Mouse (Mus musculus) CH12.LX (cell line): Measurements from ENCODE around the gene Plekhb2. TPM values are rescaled to one million over a fixed set of nuclear protein-coding genes. Genes with fewer than 3 reads are reported as not detected.

Experiments used
- DNase-seq: peaks from one replicate; pipeline ENCODE4 v3.0.0-alpha.2; 2013; ENCODE audit errors: extremely low read depth
- H3K27ac ChIP-seq: 2 replicates; pipeline ENCODE4 v1.5.1; 2012; ENCODE audit warnings: low read depth, mild to moderate bottlenecking, control low read depth, moderate library complexity; ENCODE audit not compliant: insufficient read depth
- H3K27me3 ChIP-seq: replicated peaks from 2 replicates; pipeline ENCODE3; 2012; ENCODE audit warnings: inconsistent platforms
- H3K36me3 ChIP-seq, 2 experiments: replicated peaks in 1 of 2; 2 replicates each; pipeline versions ENCODE3 to v1.6.1; 2012; ENCODE audit warnings: inconsistent platforms in 1 of 2, low read length in 1 of 2, mild to moderate bottlenecking in 1 of 2, mixed read lengths in 1 of 2, moderate library complexity in 1 of 2; ENCODE audit not compliant: control insufficient read depth in 1 of 2, insufficient read depth in 1 of 2
- H3K4me1 ChIP-seq, 2 experiments: 2 replicates each; pipeline ENCODE4 v1.6.1; 2012; ENCODE audit warnings: inconsistent platforms in 1 of 2, moderate library complexity in 1 of 2; ENCODE audit not compliant: insufficient read depth in 2 of 2, control insufficient read depth in 1 of 2
- H3K4me2 ChIP-seq: 2 replicates; pipeline ENCODE4 v1.6.1; 2012; ENCODE audit warnings: low read depth, mild to moderate bottlenecking, control low read depth; ENCODE audit not compliant: poor library complexity, insufficient read depth, severe bottlenecking
- H3K4me3 ChIP-seq, 3 experiments: fragments of 150-350 bp in 1 of 3; sonication (generic) in 1 of 3; replicated peaks in 1 of 3; 2 replicates each; pipeline versions ENCODE3 to v1.5.1; 2011 to 2012; ENCODE audit warnings: low read depth in 2 of 3, low read length in 2 of 3, mild to moderate bottlenecking in 2 of 3, moderate library complexity in 2 of 3, control low read depth in 1 of 3, improper control_type of control experiment in 1 of 3, inconsistent platforms in 1 of 3, mixed read lengths in 1 of 3; ENCODE audit not compliant: poor library complexity in 1 of 3
- H3K79me2 ChIP-seq: replicated peaks from 2 replicates; pipeline ENCODE4 v1.6.1; 2012; ENCODE audit warnings: mild to moderate bottlenecking, moderate library complexity; ENCODE audit not compliant: control insufficient read depth, poor library complexity, insufficient read depth, severe bottlenecking; ENCODE audit errors: extremely low read depth
- H3K9ac ChIP-seq: 2 replicates; pipeline ENCODE4 v1.6.1; 2012; ENCODE audit warnings: low read depth, mild to moderate bottlenecking, control low read depth, moderate library complexity; ENCODE audit not compliant: insufficient read depth
- H3K9me3 ChIP-seq: replicated peaks from 2 replicates; pipeline ENCODE3; 2012; ENCODE audit warnings: low read length, inconsistent platforms, mixed read lengths
- CTCF ChIP-seq, 2 experiments: IDR thresholded peaks in 1 of 2; conservative IDR thresholded peaks in 1 of 2; 2 replicates each; pipeline ENCODE4 v1.5.1; 2011 to 2012; ENCODE audit warnings: low read depth in 2 of 2, low read length in 2 of 2, improper control_type of control experiment in 1 of 2, inconsistent platforms in 1 of 2, mild to moderate bottlenecking in 1 of 2, moderate library complexity in 1 of 2
- EP300 ChIP-seq: IDR thresholded peaks from 2 replicates; pipeline ENCODE4 v1.6.1; 2011; ENCODE audit warnings: low read length, improper control_type of control experiment
- GABPA ChIP-seq: IDR thresholded peaks from 2 replicates; pipeline ENCODE4 v1.6.1; 2012; ENCODE audit warnings: low read depth, low read length, improper control_type of control experiment, inconsistent platforms; ENCODE audit not compliant: insufficient replicate concordance
- HCFC1 ChIP-seq: IDR thresholded peaks from 2 replicates; pipeline ENCODE4 v1.6.1; 2012; ENCODE audit warnings: low read depth, mild to moderate bottlenecking, inconsistent platforms, low read length, improper control_type of control experiment
- IRF4 ChIP-seq: IDR thresholded peaks from 2 replicates; pipeline ENCODE4 v1.6.1; 2014; ENCODE audit warnings: low read depth, mild to moderate bottlenecking, inconsistent platforms, low read length, improper control_type of control experiment
- JUN ChIP-seq: IDR thresholded peaks from 2 replicates; pipeline ENCODE4 v1.6.1; 2011; ENCODE audit warnings: low read depth, mild to moderate bottlenecking, low read length, improper control_type of control experiment, moderate library complexity; ENCODE audit not compliant: insufficient read depth
- KAT2A ChIP-seq: IDR thresholded peaks from 2 replicates; pipeline ENCODE4 v1.6.1; 2012; ENCODE audit warnings: low read length, improper control_type of control experiment, inconsistent platforms; ENCODE audit not compliant: insufficient replicate concordance
- MEF2A ChIP-seq: IDR thresholded peaks from 2 replicates; pipeline ENCODE4 v1.6.1; 2014; ENCODE audit warnings: low read depth, mild to moderate bottlenecking, inconsistent platforms, low read length, improper control_type of control experiment, borderline replicate concordance
- NELFE ChIP-seq: IDR thresholded peaks from 2 replicates; pipeline ENCODE4 v1.6.1; 2011; ENCODE audit warnings: low read depth, low read length, improper control_type of control experiment
- NRF1 ChIP-seq: IDR thresholded peaks from 2 replicates; pipeline ENCODE4 v1.6.1; 2014; ENCODE audit warnings: low read depth, mild to moderate bottlenecking, inconsistent platforms, low read length, improper control_type of control experiment, moderate library complexity
- POLR2A ChIP-seq: IDR thresholded peaks from 2 replicates; pipeline ENCODE4 v1.6.1; 2011; ENCODE audit warnings: low read depth, mild to moderate bottlenecking, improper control_type of control experiment, low read length
- POLR2AphosphoS2 ChIP-seq: IDR thresholded peaks from 2 replicates; pipeline ENCODE4 v1.6.1; 2011; ENCODE audit warnings: low read depth, low read length, improper control_type of control experiment
- SIN3A ChIP-seq: IDR thresholded peaks from 2 replicates; pipeline ENCODE4 v1.6.1; 2012; ENCODE audit warnings: low read length, improper control_type of control experiment, inconsistent platforms
- SMC3 ChIP-seq: IDR thresholded peaks from 2 replicates; pipeline ENCODE4 v1.6.1; 2011; ENCODE audit warnings: low read depth, low read length, improper control_type of control experiment
- TBP ChIP-seq: conservative IDR thresholded peaks from 2 replicates; pipeline ENCODE4 v1.6.1; 2011; ENCODE audit warnings: low read depth, low read length, improper control_type of control experiment
- TCF12 ChIP-seq: IDR thresholded peaks from 2 replicates; pipeline ENCODE4 v1.6.1; 2014; ENCODE audit warnings: low read depth, mild to moderate bottlenecking, inconsistent platforms, low read length, improper control_type of control experiment
- ZKSCAN1 ChIP-seq: IDR thresholded peaks from 2 replicates; pipeline ENCODE4 v1.6.1; 2012; ENCODE audit warnings: low read depth, inconsistent platforms, low read length, improper control_type of control experiment, borderline replicate concordance
- ZNF384 ChIP-seq: IDR thresholded peaks from 2 replicates; pipeline ENCODE4 v1.6.1; 2012; ENCODE audit warnings: low read depth, low read length, improper control_type of control experiment, inconsistent platforms
- dilution Hi-C: fragments of 300-500 bp; cut with MboI; formaldehyde crosslinking; loops from 2 replicates; pipeline ENCODE4 v1.14.3; 2020; ENCODE audit warnings: low sequenced_read_pairs; ENCODE audit not compliant: extremely low pct_unique_long_range_greater_than_20kb, extremely low pct_ligation_motif_present
- in situ Hi-C: fragments of 300-500 bp; cut with MboI; formaldehyde crosslinking; loops from 3 replicates; pipeline ENCODE4 v1.14.3; 2019; ENCODE audit warnings: low sequenced_read_pairs, low pct_ligation_motif_present, low pct_unique_long_range_greater_than_20kb, mixed read lengths
- polyA plus RNA-seq: library from polyadenylated mRNA; unstranded; fragments of >175 nt; gene quantifications from 2 replicates; pipeline ENCODE4 v1.2.1, GENCODE M21; 2012; ENCODE audit warnings: low read depth; ENCODE audit not compliant: insufficient read length
- total RNA-seq, 2 experiments: library from RNA; depleted of rRNA; stranded (reverse); fragments of 300-350 nt in 1 of 2; fragments of >200 nt in 1 of 2; gene quantifications; 2 replicates each; pipeline ENCODE4 v1.2.3; 2012 to 2014

Plekhb2 gene
- total and polyA plus RNA-seq, 3 experiments: 21.0 to 44.8 (median 23.8) TPM

DNA sequence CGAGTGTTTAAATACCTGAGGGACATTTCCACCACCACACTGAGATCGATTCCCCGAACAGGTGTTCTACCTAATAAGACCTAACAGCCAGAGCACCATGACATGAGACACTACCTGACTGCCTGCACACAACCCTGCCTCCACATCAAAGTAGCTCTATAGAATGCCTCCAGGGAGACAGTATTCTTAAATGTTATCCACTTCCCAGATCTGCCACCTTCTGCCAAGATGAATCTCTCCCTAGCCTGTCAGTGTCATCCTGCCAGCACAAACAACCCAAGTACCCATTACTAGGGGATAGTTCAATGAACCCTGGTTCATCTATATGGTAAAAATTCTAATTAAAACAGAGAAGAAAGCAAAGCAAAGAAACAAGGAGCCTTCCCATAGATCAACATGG, 2.7 kb upstream of the Plekhb2 start:
- dilution Hi-C loops (no loop called here), in situ Hi-C loops (no loop called here)
- H3K36me3 ChIP-seq: no peaks in the 10 kb centered on the region
- H3K4me2 ChIP-seq: no peak overlapping the region
- no peak overlapping the region for H3K9ac ChIP-seq
- no peak for TF ChIP-seq ZNF384
- TF ChIP-seq GABPA: no peak
- no peak for TF ChIP-seq SMC3
- TF ChIP-seq CTCF (conservative IDR thresholded peaks at IDR 0.05 in 1 of 2, IDR thresholded peaks at IDR 0.05 in 1 of 2; ENCODE audit: low read depth in 2 of 2, low read length in 2 of 2): no peak
- TF ChIP-seq MEF2A: no peak
- no peak for TF ChIP-seq IRF4
- TF ChIP-seq SIN3A: no peak
- TF ChIP-seq NELFE: no peak
- TF ChIP-seq KAT2A: no peak
- no peak for TF ChIP-seq HCFC1
- no peak for TF ChIP-seq NRF1
- no peak for TF ChIP-seq EP300
- TF ChIP-seq TBP: no peak
- no peak for TF ChIP-seq POLR2A
- no peak for TF ChIP-seq JUN
- TF ChIP-seq TCF12: no peak
- no peaks in the 10 kb centered on the region for H3K9me3 ChIP-seq
- H3K79me2 ChIP-seq: peaks cover 4% of the 10 kb centered on the region
- no peak overlapping the region for H3K4me3 ChIP-seq
- DNase-seq: no peak
- H3K27ac ChIP-seq: no peak overlapping the region
- peaks cover 5 to 26% of the 10 kb centered on the region in 2 experiments for H3K4me1 ChIP-seq
- no peaks in the 10 kb centered on the region for H3K27me3 ChIP-seq

DNA sequence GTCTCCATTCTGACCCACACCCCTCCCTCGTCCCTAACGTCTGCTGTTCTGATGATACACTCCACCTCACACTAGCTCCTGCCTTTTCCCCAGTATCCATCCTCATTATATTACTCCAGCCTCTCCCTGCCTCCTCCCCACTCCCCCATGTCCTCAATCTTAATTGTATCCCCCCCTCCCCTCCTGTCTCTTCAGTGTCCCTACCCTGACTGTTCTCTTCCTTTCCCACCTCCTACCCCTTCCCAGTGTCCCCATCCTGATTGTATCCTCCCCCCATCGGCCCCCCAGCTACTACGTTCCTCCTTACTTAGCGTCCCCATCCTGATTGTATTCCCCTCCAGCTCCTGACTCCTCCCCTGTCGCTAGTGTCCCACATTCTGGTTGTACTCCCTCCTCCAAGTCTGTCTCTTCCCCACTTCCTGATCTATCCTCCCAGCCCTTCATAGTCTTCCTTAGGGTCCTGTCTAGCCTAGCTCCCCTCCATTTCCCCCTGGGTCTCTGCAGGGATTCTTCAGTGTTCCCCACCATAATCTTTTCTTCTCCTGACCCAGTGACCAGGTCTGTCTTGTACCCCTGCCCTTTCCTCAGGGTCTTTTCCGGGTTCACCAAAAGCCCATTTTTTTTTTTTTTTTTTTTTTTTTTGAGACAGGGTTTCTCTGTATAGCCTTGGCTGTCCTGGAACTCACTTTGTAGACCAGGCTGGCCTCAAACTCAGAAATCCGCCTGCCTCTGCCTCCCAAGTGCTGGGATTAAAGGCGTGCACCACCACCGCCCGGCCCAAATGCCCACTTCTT, 764 bp downstream of the Plekhb2 start:
- H3K79me2 ChIP-seq: peaks cover 3% of the 10 kb centered on the region; the same call in 1 of the 2 replicates
- H3K27me3 ChIP-seq: no peaks in the 10 kb centered on the region
- TF ChIP-seq HCFC1: no peak
- no peak for TF ChIP-seq POLR2AphosphoS2
- no peak for TF ChIP-seq ZKSCAN1
- peak; percentile 4; the same call in 1 of the 2 replicates for TF ChIP-seq SIN3A
- TF ChIP-seq ZNF384: peak; percentile 77
- no peak for TF ChIP-seq SMC3
- H3K9ac ChIP-seq: peak overlapping the region; percentile 64
- peak overlapping the region; percentile 56 to 80 (median 79) for H3K4me3 ChIP-seq
- H3K4me2 ChIP-seq: peak overlapping the region; percentile 53
- in situ Hi-C loops (no loop called here), dilution Hi-C loops (no loop called here)
- peaks cover 9 to 37% of the 10 kb centered on the region in 2 experiments for H3K4me1 ChIP-seq
- H3K9me3 ChIP-seq: no peaks in the 10 kb centered on the region
- peak overlapping the region; percentile 8; the same call in 1 of the 2 replicates for H3K27ac ChIP-seq
- DNase-seq: no peak
- H3K36me3 ChIP-seq: peaks cover 0 to 12% of the 10 kb centered on the region in 2 experiments
